Mouse (Mus musculus): ENCODE measurements around the gene Strip1. TPM values are rescaled to one million over a fixed set of nuclear protein-coding genes. Genes with fewer than 3 reads are reported as not detected.

Strip1 gene
- total and polyA plus RNA-seq, 2 experiments: 6.0 to 23.8 TPM

- Histone ChIP-seq H3K4me1 (ENCODE audit: control insufficient read depth, insufficient read depth, low read length) (no peaks in the 10 kb centered on the region), H3K4me3 (ENCODE audit: insufficient read depth, low read depth, low read length) (no peak overlapping the region), H3K36me3 (ENCODE audit: control insufficient read depth, insufficient read depth, low read length) (no peaks in the 10 kb centered on the region), H3K27me3 (ENCODE audit: control insufficient read depth, insufficient read depth, low read length) (no peaks in the 10 kb centered on the region), H3K79me2 (ENCODE audit: control insufficient read depth, insufficient read depth, low read length) (no peaks in the 10 kb centered on the region), H3K9ac (ENCODE audit: low read depth, low read length) (no peak overlapping the region), H3K27ac (replicated peaks; ENCODE audit: insufficient read depth, low read depth, low read length) (no peak overlapping the region)
- TF ChIP-seq CTCF (IDR thresholded peaks at IDR 0.05; ENCODE audit: low read depth, low read length) (no peak), POLR2A (IDR thresholded peaks at IDR 0.05; ENCODE audit: extremely low read depth, insufficient read depth, low read length) (no peak)
- DNase-seq (ENCODE audit: extremely low read depth, low read depth, low spot score): no peak
- 35% methylated on average over 3 of the region's 3 CpGs for WGBS
Measured at GRCm38 (mm10) chr3:107565331-107565730, 66.2 kb downstream of the Strip1 start.

GRCm38 (mm10) chr3:107563880-107564279 is 67.6 kb downstream of the Strip1 start:
- H3K9ac ChIP-seq (ENCODE audit: low read depth, low read length): no peak overlapping the region
- H3K79me2 ChIP-seq (ENCODE audit: control insufficient read depth, insufficient read depth, low read length): no peaks in the 10 kb centered on the region
- DNase-seq (ENCODE audit: extremely low read depth, low read depth, low spot score): no peak
- 60% methylated on average over 4 of the region's 4 CpGs for WGBS
- no peaks in the 10 kb centered on the region for H3K36me3 ChIP-seq (ENCODE audit: control insufficient read depth, insufficient read depth, low read length)
- no peaks in the 10 kb centered on the region for H3K27me3 ChIP-seq (ENCODE audit: control insufficient read depth, insufficient read depth, low read length)
- H3K27ac ChIP-seq (replicated peaks; ENCODE audit: insufficient read depth, low read depth, low read length): no peak overlapping the region
- no peak for TF ChIP-seq POLR2A (IDR thresholded peaks at IDR 0.05; ENCODE audit: extremely low read depth, insufficient read depth, low read length)
- no peak for TF ChIP-seq CTCF (IDR thresholded peaks at IDR 0.05; ENCODE audit: low read depth, low read length)
- H3K4me3 ChIP-seq (ENCODE audit: insufficient read depth, low read depth, low read length): no peak overlapping the region
- no peaks in the 10 kb centered on the region for H3K4me1 ChIP-seq (ENCODE audit: control insufficient read depth, insufficient read depth, low read length)

DNA sequence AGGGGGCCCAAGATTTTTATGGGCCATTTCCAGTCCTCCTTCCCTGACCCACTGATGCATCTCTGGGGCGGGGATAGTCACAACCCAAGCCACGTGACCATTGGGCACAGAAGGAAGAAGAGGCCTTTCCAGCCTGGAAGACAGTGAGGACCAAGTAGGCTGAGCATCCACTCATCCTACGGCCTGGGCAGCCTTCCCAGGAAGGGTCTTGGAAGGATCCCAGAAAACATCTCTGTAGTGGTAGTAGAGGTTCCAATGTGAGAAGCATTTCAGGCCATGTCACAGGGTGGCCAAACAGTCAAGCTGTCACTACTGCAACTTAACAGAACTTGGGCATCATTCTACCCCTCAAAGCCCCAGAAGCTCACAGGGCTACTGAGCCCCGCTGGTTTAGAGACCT is 68.9 kb downstream of the Strip1 start:
- TF ChIP-seq CTCF (IDR thresholded peaks at IDR 0.05; ENCODE audit: low read depth, low read length): no peak
- no peak for TF ChIP-seq POLR2A (IDR thresholded peaks at IDR 0.05; ENCODE audit: extremely low read depth, insufficient read depth, low read length)
- no peaks in the 10 kb centered on the region for H3K4me1 ChIP-seq (ENCODE audit: control insufficient read depth, insufficient read depth, low read length)
- H3K79me2 ChIP-seq (ENCODE audit: control insufficient read depth, insufficient read depth, low read length): no peaks in the 10 kb centered on the region
- 87% methylated on average over 4 of the region's 4 CpGs for WGBS
- H3K9ac ChIP-seq (ENCODE audit: low read depth, low read length): no peak overlapping the region
- no peak overlapping the region for H3K27ac ChIP-seq (replicated peaks; ENCODE audit: insufficient read depth, low read depth, low read length)
- H3K4me3 ChIP-seq (ENCODE audit: insufficient read depth, low read depth, low read length): no peak overlapping the region
- DNase-seq (ENCODE audit: extremely low read depth, low read depth, low spot score): no peak
- H3K36me3 ChIP-seq (ENCODE audit: control insufficient read depth, insufficient read depth, low read length): no peaks in the 10 kb centered on the region
- no peaks in the 10 kb centered on the region for H3K27me3 ChIP-seq (ENCODE audit: control insufficient read depth, insufficient read depth, low read length)

Other genes starting within 250 kb of the Strip1 start
- 0.07 TPM in 1 of 2 replicates, not detected in the other for gene Kcnc4, start 172.1 kb downstream of the Strip1 start, total RNA-seq (2014; rRNA removed)
- 0.05 and 0.06 TPM in 2 replicates for gene Kcnc4, start 172.1 kb downstream of the Strip1 start, polyA plus RNA-seq (2012; rRNA removed)
- gene Slc6a17, start 113.7 kb downstream of the Strip1 start, total RNA-seq (2014; rRNA removed): 0.07 TPM in 1 of 2 replicates, not detected in the other
- 0.02 TPM in 1 of 2 replicates, not detected in the other for gene Slc6a17, start 113.7 kb downstream of the Strip1 start, polyA plus RNA-seq (2012; rRNA removed)
- not detected in 2 replicates for gene Ubl4b, start 76.6 kb downstream of the Strip1 start, total RNA-seq (2014; rRNA removed)
- not detected in 2 replicates for gene Ubl4b, start 76.6 kb downstream of the Strip1 start, polyA plus RNA-seq (2012; rRNA removed)
- gene Alx3, start 36.7 kb downstream of the Strip1 start, total RNA-seq (2014; rRNA removed): not detected in 2 replicates
- not detected in 2 replicates for gene Alx3, start 36.7 kb downstream of the Strip1 start, polyA plus RNA-seq (2012; rRNA removed)
- gene Gm10961, start 372 bp downstream of the Strip1 start, total RNA-seq (2014; rRNA removed): not detected in 2 replicates
- not detected in 2 replicates for gene Gm10961, start 372 bp downstream of the Strip1 start, polyA plus RNA-seq (2012; rRNA removed)
- 50.2 and 52.9 TPM in 2 replicates for gene Ahcyl1, start 64.9 kb upstream of the Strip1 start, total RNA-seq (2014; rRNA removed)
- 40.4 and 42.3 TPM in 2 replicates for gene Ahcyl1, start 64.9 kb upstream of the Strip1 start, polyA plus RNA-seq (2012; rRNA removed)
- gene Csf1, start 128.8 kb upstream of the Strip1 start, total RNA-seq (2014; rRNA removed): 3.0 and 3.3 TPM in 2 replicates
- 4.6 and 6.6 TPM in 2 replicates for gene Csf1, start 128.8 kb upstream of the Strip1 start, polyA plus RNA-seq (2012; rRNA removed)
- under 0.01 TPM in 1 of 2 replicates, not detected in the other for gene Eps8l3, start 245.5 kb upstream of the Strip1 start, total RNA-seq (2014; rRNA removed)
- gene Eps8l3, start 245.5 kb upstream of the Strip1 start, polyA plus RNA-seq (2012; rRNA removed): 0.06 and 0.07 TPM in 2 replicates

Data from liver, adult 2 months (tissue).